ENCODE assay signal across 26 mouse cellular contexts in the genomic region with DNA sequence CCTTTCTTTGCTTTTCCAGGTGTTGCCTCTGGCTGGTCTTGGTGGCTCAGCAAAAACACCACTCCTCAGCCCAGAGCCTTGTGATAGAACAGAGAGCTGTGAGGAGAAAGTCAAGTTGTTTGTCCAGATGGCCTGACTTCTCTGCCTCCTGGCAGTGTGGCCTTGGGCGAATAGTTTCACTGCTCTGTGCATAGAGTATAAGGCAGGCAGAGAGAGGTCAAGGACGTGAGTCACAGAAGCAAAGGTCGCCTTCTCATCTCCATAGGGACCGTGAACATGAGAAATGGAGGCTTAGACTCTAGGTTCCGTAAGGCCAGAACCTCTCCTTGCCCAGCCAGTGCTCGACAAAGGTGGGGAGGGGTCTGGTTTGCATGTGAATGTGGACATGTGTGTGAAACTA.
"Had no signal": no experiment of that assay in that cellular context is flagged by ENCODE, and none has a peak within 500 bp of the region (broad histone marks: within the 10 kb centered on the region; RNA-seq: fewer than 3 reads in every experiment).

No protein-coding gene starts in this region.

- H3K9ac ChIP-seq: heart, embryonic 12.5 days; hindbrain, embryonic 12.5 days; hindbrain, embryonic 14.5 days; intestine, embryonic 15.5 days; limb, embryonic 13.5 days; limb, embryonic 15.5 days; liver, embryonic 12.5 days; liver, embryonic 14.5 days had no signal

- H3K27ac ChIP-seq: gastrocnemius, adult 2 months; heart, embryonic 10.5 days; hindbrain, embryonic 10.5 days; hindbrain, embryonic 12.5 days; hindbrain, embryonic 14.5 days; intestine, embryonic 15.5 days; layer of hippocampus, adult 2 months; left cerebral cortex, adult 2 months; limb, embryonic 13.5 days; limb, embryonic 15.5 days; liver, embryonic 12.5 days; liver, embryonic 14.5 days had no signal

- H3K4me1 ChIP-seq: heart, embryonic 12.5 days; intestine, embryonic 15.5 days; limb, embryonic 13.5 days; limb, embryonic 15.5 days had no signal

- H3K4me3 ChIP-seq: gastrocnemius, adult 2 months; heart, embryonic 10.5 days; heart, embryonic 12.5 days; hindbrain, embryonic 10.5 days; hindbrain, embryonic 12.5 days; intestine, embryonic 15.5 days; layer of hippocampus, adult 2 months; left cerebral cortex, adult 2 months; limb, embryonic 13.5 days; limb, embryonic 15.5 days; liver, embryonic 12.5 days had no signal

- H3K4me2 ChIP-seq: heart, embryonic 12.5 days; hindbrain, embryonic 12.5 days; hindbrain, embryonic 14.5 days; intestine, embryonic 15.5 days; limb, embryonic 13.5 days; limb, embryonic 15.5 days; liver, embryonic 12.5 days had no signal

- H3K27me3 ChIP-seq: intestine, embryonic 15.5 days had no signal

- ATAC-seq: hindbrain, embryonic 16.5 days; inflammation-experienced regulatory T-cells, adult 6 months; intestine, embryonic 15.5 days; intestine, postnatal 0 days; liver, embryonic 12.5 days had no signal

- DNase-seq: gastrocnemius, adult 2 months; gastrocnemius, postnatal 10 days; gastrocnemius, postnatal 25 days; heart, adult 18-20 months; heart, postnatal 10 days; heart, postnatal 4 days; kidney, adult 18-20 months; kidney, adult 8-10 months; kidney, postnatal 10 days; kidney, postnatal 25 days; kidney, postnatal 4 days had no signal

- H3K36me3 ChIP-seq: heart, embryonic 10.5 days; heart, embryonic 12.5 days; hindbrain, embryonic 10.5 days; hindbrain, embryonic 12.5 days; intestine, embryonic 15.5 days; limb, embryonic 13.5 days; limb, embryonic 15.5 days; liver, embryonic 12.5 days had no signal

- H3K9me3 ChIP-seq: heart, embryonic 10.5 days; heart, embryonic 12.5 days; hindbrain, embryonic 10.5 days; hindbrain, embryonic 12.5 days; intestine, embryonic 15.5 days; limb, embryonic 13.5 days; limb, embryonic 15.5 days; liver, embryonic 12.5 days had no signal
